Mouse (Mus musculus) neural tube, embryonic 12.5 days (tissue): Measurements from ENCODE around the gene Srcap. TPM values are rescaled to one million over a fixed set of nuclear protein-coding genes. Genes with fewer than 3 reads are reported as not detected.

ENCODE experiments used
- microRNA-seq: library from miRNA; unstranded; fragments of <30 nt; microRNA quantifications from one replicate; pipeline ENCODE4, GENCODE M21; 2017
- polyA plus RNA-seq: library from polyadenylated mRNA; unstranded; fragments of >200 nt; fragmentation: Nextera tagmentation; extraction: Ambion mirVana; gene quantifications from 2 replicates; pipeline ENCODE4 v1.2.1, GENCODE M21; 2016

Gene Srcap
- polyA plus RNA-seq, 1 experiment from 2014 or later: 72.9 TPM

Small RNA genes within 50 kb of the gene (microRNA-seq; reads per million reads assigned to microRNA genes)
- gene Gm47278 (not detected), gene Mir7060 (not detected)

Other genes with a start within 250 kb of the Srcap start
- 65.2 and 73.1 TPM in 2 replicates for gene Sephs2, start 237.9 kb upstream of the Srcap start, polyA plus RNA-seq
- gene Itgal, start 215.7 kb upstream of the Srcap start, polyA plus RNA-seq: 1.3 and 2.0 TPM in 2 replicates
- gene Zfp768, start 166.4 kb upstream of the Srcap start, polyA plus RNA-seq: 20.8 and 21.3 TPM in 2 replicates
- gene Zfp747, start 135.9 kb upstream of the Srcap start, polyA plus RNA-seq: 7.2 and 8.3 TPM in 2 replicates
- gene 9130019O22Rik, start 124.8 kb upstream of the Srcap start, polyA plus RNA-seq: 5.3 TPM in 2 replicates
- 6.4 and 7.8 TPM in 2 replicates for gene E430018J23Rik, start 118.4 kb upstream of the Srcap start, polyA plus RNA-seq
- gene Zfp764, start 105.2 kb upstream of the Srcap start, polyA plus RNA-seq: 5.7 and 6.8 TPM in 2 replicates
- gene Zfp688, start 89.9 kb upstream of the Srcap start, polyA plus RNA-seq: 31.4 and 36.0 TPM in 2 replicates
- gene Zfp689, start 62.8 kb upstream of the Srcap start, polyA plus RNA-seq: 17.4 and 20.3 TPM in 2 replicates
- gene Prr14, start 52.4 kb upstream of the Srcap start, polyA plus RNA-seq: 56.1 and 63.5 TPM in 2 replicates
- 13.1 and 16.9 TPM in 2 replicates for gene Fbrs, start 32.8 kb upstream of the Srcap start, polyA plus RNA-seq
- 14.3 and 15.0 TPM in 2 replicates for gene Gm42715, start 7.6 kb downstream of the Srcap start, polyA plus RNA-seq
- gene Tmem265, start 49.4 kb downstream of the Srcap start, polyA plus RNA-seq: 4.1 and 6.1 TPM in 2 replicates
- gene Phkg2, start 61.4 kb downstream of the Srcap start, polyA plus RNA-seq: 49.2 and 54.8 TPM in 2 replicates
- gene Ccdc189, start 76.6 kb downstream of the Srcap start, polyA plus RNA-seq: 14.0 and 14.1 TPM in 2 replicates
- 54.1 and 61.2 TPM in 2 replicates for gene Rnf40, start 76.8 kb downstream of the Srcap start, polyA plus RNA-seq
- gene Zfp629, start 103.8 kb downstream of the Srcap start, polyA plus RNA-seq: 31.8 and 35.3 TPM in 2 replicates
- 71.1 and 74.7 TPM in 2 replicates for gene Bcl7c, start 196.9 kb downstream of the Srcap start, polyA plus RNA-seq
- 5.8 TPM in 2 replicates for gene Ctf1, start 200.8 kb downstream of the Srcap start, polyA plus RNA-seq
- gene Ctf2, start 220.2 kb downstream of the Srcap start, polyA plus RNA-seq: 0.22 and 0.28 TPM in 2 replicates
- gene Fbxl19, start 232.6 kb downstream of the Srcap start, polyA plus RNA-seq: 10.2 and 13.0 TPM in 2 replicates